Mouse (Mus musculus) neural tube, embryonic 13.5 days (tissue): ENCODE data around the gene Gse1. TPM values are rescaled to one million over a fixed set of nuclear protein-coding genes. Genes with fewer than 3 reads are reported as not detected.
A peak's percentile ranks its signal among the peaks of the same experiment; 100 is the strongest.

Source experiments
- ATAC-seq: fragments of 200-750 bp; cut with Nextera tagmentation; 2 replicates; pipeline ENCODE4 v1.8.0; 2017; ENCODE audit warnings: low read depth, mild to moderate bottlenecking, moderate TSS enrichment, moderate library complexity
- H3K27ac ChIP-seq: fragments of 300-500 bp; sonication (generic); replicated peaks from 2 replicates; pipeline ENCODE4 v1.5.1; 2015; ENCODE audit warnings: moderate library complexity, mild to moderate bottlenecking, inconsistent platforms
- H3K27me3 ChIP-seq: fragments of 300-500 bp; sonication (generic); 2 replicates; pipeline ENCODE4 v1.6.1; 2015; ENCODE audit warnings: mild to moderate bottlenecking, inconsistent platforms
- H3K36me3 ChIP-seq: fragments of 300-500 bp; sonication (generic); 2 replicates; pipeline ENCODE4 v1.6.1; 2015; ENCODE audit warnings: mild to moderate bottlenecking, inconsistent platforms
- H3K4me1 ChIP-seq: fragments of 300-500 bp; sonication (generic); replicated peaks from 2 replicates; pipeline ENCODE4 v1.6.1; 2015; ENCODE audit warnings: inconsistent platforms
- H3K4me2 ChIP-seq: fragments of 300-500 bp; sonication (generic); 2 replicates; pipeline ENCODE4 v1.6.1; 2015; ENCODE audit warnings: inconsistent platforms, mild to moderate bottlenecking, moderate library complexity
- H3K4me3 ChIP-seq: fragments of 300-500 bp; sonication (generic); 2 replicates; pipeline ENCODE4 v1.5.1; 2015; ENCODE audit warnings: mild to moderate bottlenecking, inconsistent platforms
- H3K9ac ChIP-seq: fragments of 300-500 bp; sonication (generic); 2 replicates; pipeline ENCODE4 v1.6.1; 2015; ENCODE audit warnings: moderate library complexity, mild to moderate bottlenecking, inconsistent platforms
- H3K9me3 ChIP-seq: fragments of 300-500 bp; sonication (generic); 2 replicates; pipeline ENCODE4 v1.6.1; 2016; ENCODE audit warnings: inconsistent platforms
- WGBS: fragments of 180-500 bp; shearing (Covaris S2); methylation state at CpG from one replicate; pipeline ENCODE4 v1.1.7; 2015; 5-methylcytosine and 5-hydroxymethylcytosine counted together
- polyA plus RNA-seq: library from polyadenylated mRNA; unstranded; fragments of >200 nt; fragmentation: Nextera tagmentation; extraction: Ambion mirVana; gene quantifications from 2 replicates; pipeline ENCODE4 v1.2.1, GENCODE M21; 2015

Gene Gse1
- polyA plus RNA-seq, 1 experiment from 2014 or later: 17.1 TPM

DNA sequence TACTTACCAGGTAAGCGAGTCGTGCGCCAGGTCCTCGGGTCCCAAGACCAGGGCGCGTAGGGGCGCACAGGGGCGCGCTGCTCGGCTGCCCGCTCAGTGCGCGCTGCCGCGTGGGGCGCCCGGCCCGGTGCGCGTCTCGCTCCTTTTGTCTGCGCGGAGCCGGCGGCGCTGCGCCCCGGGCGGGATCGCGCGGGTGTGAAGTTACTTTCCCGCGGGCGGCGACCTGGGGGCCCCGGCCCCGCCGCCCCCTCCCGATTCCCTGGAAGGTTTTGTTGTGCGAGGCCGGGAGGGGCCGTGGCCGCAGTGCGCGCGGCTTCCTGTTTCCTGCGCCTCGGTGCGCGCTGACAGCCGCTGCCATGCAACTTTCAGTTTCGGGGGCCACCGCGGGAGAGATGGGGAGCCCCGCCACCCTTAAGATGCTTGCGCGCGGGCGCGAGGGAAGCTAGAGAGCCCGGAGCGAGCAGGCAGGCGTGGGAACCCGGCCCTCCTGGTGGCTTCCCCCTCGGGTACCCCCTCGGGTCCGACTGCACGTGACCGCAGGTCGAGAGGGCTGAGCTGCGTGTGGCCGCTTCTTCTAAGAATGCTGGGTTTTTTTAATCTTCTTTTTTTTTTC is 261.0 kb downstream of the Gse1 start:
- Histone ChIP-seq H3K36me3 (no peaks in the 10 kb centered on the region), H3K4me2 (peak overlapping the region; percentile 91), H3K27ac (peak overlapping the region; percentile 99), H3K9me3 (no peaks in the 10 kb centered on the region), H3K27me3 (no peaks in the 10 kb centered on the region), H3K4me1 (peaks cover 79% of the 10 kb centered on the region), H3K4me3 (peak overlapping the region; percentile 96), H3K9ac (peak overlapping the region; percentile 93)
- under 1% methylated on average over 70 of the region's 73 CpGs for WGBS
- ATAC-seq: no peak

DNA sequence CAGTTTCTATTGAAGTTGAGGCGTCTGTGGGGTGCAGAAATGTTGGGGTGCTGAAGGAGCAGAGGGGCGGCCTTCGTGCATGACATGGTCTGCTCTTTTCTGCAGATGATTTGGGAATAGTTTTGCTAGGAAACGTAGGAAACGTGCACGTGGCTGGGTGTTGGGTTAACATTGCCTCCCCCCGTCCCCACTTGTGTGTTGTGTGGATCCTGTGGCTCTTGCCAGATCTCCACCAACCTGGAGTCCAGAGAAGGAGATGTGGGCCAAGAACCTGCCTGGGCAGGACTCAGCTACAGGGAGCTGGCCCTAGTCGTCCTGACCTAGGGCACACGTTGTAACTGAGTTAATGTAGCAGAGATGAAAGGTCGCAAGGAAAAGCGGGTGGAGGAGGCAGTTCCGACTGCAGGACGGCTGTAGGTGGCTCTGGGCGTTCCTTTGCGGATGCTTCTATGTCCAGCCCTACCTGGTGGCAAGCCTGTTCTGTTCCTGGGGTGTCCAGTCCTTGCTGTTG is 261.6 kb downstream of the Gse1 start:
- Histone ChIP-seq H3K27me3 (no peaks in the 10 kb centered on the region), H3K4me1 (peaks cover 79% of the 10 kb centered on the region), H3K9me3 (no peaks in the 10 kb centered on the region), H3K4me3 (peak overlapping the region; percentile 96), H3K4me2 (peak overlapping the region; percentile 91), H3K9ac (peak overlapping the region; percentile 93), H3K27ac (peak overlapping the region; percentile 99), H3K36me3 (no peaks in the 10 kb centered on the region)
- 2% methylated on average over 15 of the region's 15 CpGs for WGBS
- no peak for ATAC-seq

DNA sequence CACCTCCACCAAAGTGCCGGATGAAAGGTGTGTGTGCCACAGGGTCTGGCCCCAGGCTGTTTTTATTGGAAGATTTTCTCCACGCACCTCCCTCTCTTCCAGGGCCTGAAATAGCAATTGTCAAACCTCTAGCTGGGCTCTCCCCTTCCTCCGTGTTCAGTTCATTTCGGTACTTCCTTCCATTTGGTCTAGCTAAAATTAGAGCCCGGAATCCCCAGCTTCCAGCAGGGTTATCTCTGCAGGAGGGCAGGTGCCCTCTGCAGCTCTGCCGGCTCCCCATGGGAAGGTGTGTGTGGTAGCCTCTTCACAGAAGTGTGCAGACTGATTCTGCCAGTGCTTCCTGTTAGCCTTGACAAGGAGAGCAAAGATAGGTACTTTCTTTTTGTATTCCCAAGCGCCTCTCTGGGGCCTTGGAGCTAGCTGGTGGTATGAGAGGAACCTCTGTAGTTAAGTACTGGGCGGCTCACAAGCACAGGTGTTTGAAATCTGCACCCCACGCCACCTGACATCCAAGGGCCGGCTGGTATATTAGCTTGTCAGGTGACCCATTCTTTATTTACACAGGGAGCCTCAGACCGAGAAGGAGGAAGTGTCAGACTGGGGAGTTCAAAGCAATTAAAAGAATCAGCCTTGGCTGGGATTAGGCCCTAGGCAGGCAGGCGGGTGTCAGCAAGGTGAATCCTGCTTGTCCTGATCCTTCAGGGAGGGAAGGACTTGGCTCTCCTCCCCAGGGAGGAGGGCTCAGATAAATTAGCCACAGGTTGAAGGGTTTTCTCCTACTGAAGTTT is 262.3 kb downstream of the Gse1 start:
- Histone ChIP-seq H3K4me2 (peak overlapping the region; percentile 91), H3K4me1 (peaks cover 79% of the 10 kb centered on the region), H3K27me3 (no peaks in the 10 kb centered on the region), H3K9ac (peak overlapping the region; percentile 93), H3K36me3 (no peaks in the 10 kb centered on the region), H3K27ac (peak overlapping the region; percentile 99), H3K4me3 (peak overlapping the region; percentile 96), H3K9me3 (no peaks in the 10 kb centered on the region)
- ATAC-seq: no peak
- WGBS: 13% methylated on average over 12 of the region's 12 CpGs

DNA sequence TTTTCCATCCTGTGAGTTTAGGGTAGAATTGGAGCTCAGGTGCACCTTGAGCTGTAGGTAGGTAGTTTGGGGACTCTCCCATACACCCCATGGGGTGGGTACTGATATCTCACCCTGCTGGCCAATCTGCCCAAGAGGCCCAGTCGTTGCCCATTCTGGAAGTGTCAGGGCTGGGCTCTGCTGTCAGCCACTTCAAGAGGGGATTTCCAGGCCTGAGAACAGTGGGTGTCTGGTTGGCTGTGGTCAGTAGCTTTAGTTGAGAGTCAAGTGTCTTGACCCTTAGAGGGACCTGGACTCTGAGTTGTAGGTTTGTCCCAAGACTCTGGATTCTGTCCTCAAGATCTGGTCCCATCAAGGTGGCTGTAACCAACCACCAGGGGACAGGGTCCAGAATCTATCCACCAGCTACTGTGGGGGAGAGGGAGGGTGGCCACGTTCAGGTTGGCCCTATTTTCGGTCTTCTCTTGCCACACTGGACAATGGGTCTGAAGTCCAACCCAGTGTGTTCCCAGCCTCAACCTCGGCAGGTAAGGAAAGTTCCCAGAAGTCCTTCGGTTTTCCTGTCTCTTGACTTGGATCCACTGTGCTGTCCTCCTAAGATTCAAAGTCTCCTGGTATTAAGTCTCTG is 263.0 kb downstream of the Gse1 start:
- Histone ChIP-seq H3K27ac (peak overlapping the region; percentile 79), H3K4me3 (peak overlapping the region; percentile 96), H3K4me2 (peak overlapping the region; percentile 91), H3K9ac (peak overlapping the region; percentile 93), H3K9me3 (no peaks in the 10 kb centered on the region), H3K27me3 (no peaks in the 10 kb centered on the region), H3K36me3 (no peaks in the 10 kb centered on the region), H3K4me1 (peaks cover 79% of the 10 kb centered on the region)
- no peak for ATAC-seq
- 58% methylated on average over 5 of the region's 5 CpGs for WGBS

DNA sequence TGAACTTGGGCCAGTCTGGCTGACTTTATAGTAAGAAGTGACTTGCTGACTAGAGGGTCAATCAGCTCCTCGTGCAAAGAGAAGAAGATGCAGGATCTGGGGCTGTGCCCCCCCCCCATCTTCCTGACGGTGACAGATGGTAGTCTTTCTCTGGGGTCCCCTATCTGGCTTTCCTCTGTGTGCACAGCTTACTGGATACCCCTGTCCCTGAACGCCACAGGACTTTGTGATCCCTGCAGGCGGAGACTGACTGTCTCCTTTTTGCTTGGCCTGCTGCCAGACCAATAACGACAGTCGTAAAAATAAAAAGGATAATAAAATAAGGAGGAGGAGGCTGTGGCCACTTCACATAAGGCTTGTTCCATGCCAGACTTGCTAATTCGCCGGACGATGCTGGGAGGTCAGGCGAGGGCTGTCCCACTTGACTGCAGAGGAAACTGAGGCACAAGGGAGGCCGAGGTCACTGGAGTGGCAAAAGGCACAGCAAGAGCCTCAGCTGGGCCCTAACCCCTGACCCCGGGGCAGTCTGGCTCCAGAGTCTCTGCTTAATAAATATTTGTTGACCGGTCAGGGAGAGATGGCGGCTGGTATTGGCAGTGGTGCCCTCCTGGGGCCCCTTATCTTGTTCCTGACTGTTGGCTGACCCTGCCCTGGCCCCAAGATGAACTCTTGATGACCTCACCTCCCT is 264.1 kb downstream of the Gse1 start:
- H3K4me3 ChIP-seq: peak overlapping the region; percentile 96
- H3K4me1 ChIP-seq: peaks cover 79% of the 10 kb centered on the region
- ATAC-seq: no peak
- peak overlapping the region; percentile 93 for H3K9ac ChIP-seq
- no peaks in the 10 kb centered on the region for H3K36me3 ChIP-seq
- H3K9me3 ChIP-seq: no peaks in the 10 kb centered on the region
- H3K4me2 ChIP-seq: peak overlapping the region; percentile 91
- H3K27me3 ChIP-seq: no peaks in the 10 kb centered on the region
- 5% methylated on average over 14 of the region's 14 CpGs for WGBS
- H3K27ac ChIP-seq: peak overlapping the region; percentile 79

DNA sequence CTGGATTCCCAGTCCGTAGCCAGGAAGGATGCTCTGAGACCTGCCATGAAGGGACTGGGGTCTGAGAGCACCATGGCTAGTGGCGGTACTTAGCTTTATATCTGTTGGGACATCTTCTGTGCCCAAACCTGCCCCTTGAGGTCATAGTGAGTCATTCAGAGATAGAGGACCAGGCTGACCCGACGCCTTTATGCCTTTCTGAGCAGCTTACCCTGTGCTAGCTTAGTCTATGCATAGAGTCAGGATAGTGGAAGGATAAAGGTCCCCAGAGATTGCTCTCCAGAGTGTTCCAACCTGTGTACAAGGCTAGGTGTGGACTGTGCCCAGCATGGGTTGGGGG is 264.6 kb downstream of the Gse1 start:
- Histone ChIP-seq H3K4me3 (peak overlapping the region; percentile 96), H3K9me3 (no peaks in the 10 kb centered on the region), H3K9ac (peak overlapping the region; percentile 93), H3K27me3 (no peaks in the 10 kb centered on the region), H3K27ac (peak overlapping the region; percentile 79), H3K36me3 (no peaks in the 10 kb centered on the region), H3K4me2 (peak overlapping the region; percentile 91), H3K4me1 (peaks cover 83% of the 10 kb centered on the region)
- ATAC-seq: no peak
- WGBS: 33% methylated on average over 4 of the region's 4 CpGs

DNA sequence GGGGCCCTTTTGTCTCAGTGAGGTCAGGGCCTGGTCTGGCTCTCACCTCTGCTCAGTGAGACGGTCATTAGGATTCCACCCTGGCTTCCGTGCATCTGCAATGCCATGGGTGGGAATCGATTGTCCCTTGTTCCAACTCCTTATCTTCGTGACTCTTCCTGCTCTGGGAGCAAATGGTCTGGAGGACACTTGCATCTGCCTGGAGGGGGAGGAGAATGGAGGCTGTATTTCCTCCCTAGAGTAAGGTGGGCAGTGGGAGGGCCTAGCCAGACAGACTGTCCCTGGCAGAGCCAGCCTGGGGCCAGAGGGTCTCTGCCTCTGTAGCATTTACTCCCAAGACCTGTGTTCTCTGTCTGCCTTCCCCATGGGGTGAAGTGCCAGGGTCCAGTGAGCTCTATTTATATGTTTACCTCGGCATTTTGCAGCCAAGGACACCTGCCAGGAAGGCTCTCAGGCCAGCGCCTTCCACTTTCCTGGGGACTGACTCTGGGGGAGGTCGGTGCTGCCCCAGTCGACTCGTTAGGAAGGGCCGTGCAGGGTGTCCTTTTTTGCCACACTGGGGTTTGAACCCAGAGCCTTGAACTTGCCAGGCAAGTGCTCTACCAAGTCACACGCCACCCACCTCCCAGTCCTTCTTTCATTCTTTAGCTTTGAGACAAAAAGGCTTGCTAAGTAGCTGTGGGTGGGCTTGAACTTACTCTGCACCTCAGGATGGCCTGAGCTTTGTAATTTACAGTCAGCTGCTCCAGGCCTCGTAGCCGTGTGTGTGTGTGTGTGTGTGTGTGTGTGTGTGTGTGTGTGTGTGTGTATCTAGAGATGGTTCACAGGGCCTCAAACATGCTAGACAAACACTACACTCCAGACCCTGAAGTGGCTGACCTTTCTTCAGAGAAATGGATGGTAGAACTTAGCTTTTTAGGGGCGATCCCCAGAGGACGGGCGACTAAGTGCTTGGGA is 265.5 kb downstream of the Gse1 start:
- WGBS: 40% methylated on average over 16 of the region's 16 CpGs

DNA sequence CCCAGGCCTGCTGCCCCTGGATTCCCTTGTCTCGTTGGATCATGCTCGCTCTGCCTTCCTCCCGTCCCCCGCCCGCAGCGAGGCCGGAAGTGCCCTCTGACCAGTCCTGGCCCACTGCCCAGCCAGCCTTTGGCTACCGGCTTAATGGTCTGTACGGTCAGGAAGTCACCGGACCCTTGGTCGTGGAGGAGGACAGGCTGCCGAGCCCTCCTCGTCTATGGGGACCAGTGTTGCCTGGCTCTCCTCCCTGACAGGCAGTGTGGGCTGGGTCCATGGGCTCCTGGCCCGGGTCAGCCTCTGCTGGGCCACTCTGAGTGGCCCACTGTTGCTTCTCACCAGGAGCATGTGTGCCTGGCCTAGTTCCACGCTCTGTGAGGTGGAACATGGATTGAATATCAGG is 266.6 kb downstream of the Gse1 start:
- H3K27me3 ChIP-seq: no peaks in the 10 kb centered on the region
- H3K9ac ChIP-seq: peak overlapping the region; percentile 93
- peaks cover 98% of the 10 kb centered on the region for H3K4me1 ChIP-seq
- H3K36me3 ChIP-seq: no peaks in the 10 kb centered on the region
- 14% methylated on average over 15 of the region's 15 CpGs for WGBS
- ATAC-seq: peak; percentile 32; the same call in 1 of the 2 replicates
- no peaks in the 10 kb centered on the region for H3K9me3 ChIP-seq
- H3K27ac ChIP-seq: peak overlapping the region; percentile 79
- H3K4me2 ChIP-seq: peak overlapping the region; percentile 91
- peak overlapping the region; percentile 96 for H3K4me3 ChIP-seq

More for the DNA sequence above, 265.5 kb downstream of the Gse1 start:
- peak overlapping the region; percentile 91 for H3K4me2 ChIP-seq
- no peaks in the 10 kb centered on the region for H3K36me3 ChIP-seq
- peak overlapping the region; percentile 79 for H3K27ac ChIP-seq
- peak overlapping the region; percentile 93 for H3K9ac ChIP-seq
- ATAC-seq: no peak
- peaks cover 93% of the 10 kb centered on the region for H3K4me1 ChIP-seq
- peak overlapping the region; percentile 96 for H3K4me3 ChIP-seq
- no peaks in the 10 kb centered on the region for H3K27me3 ChIP-seq
- H3K9me3 ChIP-seq: no peaks in the 10 kb centered on the region

DNA sequence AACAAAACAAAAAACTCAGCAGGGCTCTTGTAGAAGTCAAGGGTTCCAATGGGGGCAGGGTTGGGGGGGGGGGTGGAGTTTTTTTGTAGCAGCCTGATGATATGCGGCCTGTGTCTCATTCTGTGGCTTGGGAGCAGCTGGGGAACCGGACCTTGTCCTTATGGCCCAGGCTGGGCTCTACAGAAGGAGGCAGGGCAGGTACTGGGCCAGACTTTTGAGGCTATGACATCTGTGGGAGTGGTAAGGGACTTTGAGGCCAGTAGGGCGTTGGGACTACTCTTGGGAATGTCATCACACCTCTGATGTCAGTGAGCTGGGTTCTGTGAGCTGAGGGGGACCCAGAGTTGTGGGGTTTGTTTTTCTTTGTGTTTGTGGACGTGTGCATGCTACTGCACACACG is 267.2 kb downstream of the Gse1 start:
- no peaks in the 10 kb centered on the region for H3K27me3 ChIP-seq
- 0 out of 2 replicates have a peak overlapping the region, but pooled peaks have one; percentile 96 for H3K4me3 ChIP-seq
- H3K4me1 ChIP-seq: peaks cover 98% of the 10 kb centered on the region
- 0 out of 2 replicates have a peak overlapping the region, but pooled peaks have one; percentile 93 for H3K9ac ChIP-seq
- no peak for ATAC-seq
- no peaks in the 10 kb centered on the region for H3K36me3 ChIP-seq
- peak overlapping the region; percentile 91 for H3K4me2 ChIP-seq
- WGBS: 49% methylated on average over 5 of the region's 5 CpGs
- no peaks in the 10 kb centered on the region for H3K9me3 ChIP-seq
- 0 out of 2 replicates have a peak overlapping the region, but pooled peaks have one; percentile 23 for H3K27ac ChIP-seq

DNA sequence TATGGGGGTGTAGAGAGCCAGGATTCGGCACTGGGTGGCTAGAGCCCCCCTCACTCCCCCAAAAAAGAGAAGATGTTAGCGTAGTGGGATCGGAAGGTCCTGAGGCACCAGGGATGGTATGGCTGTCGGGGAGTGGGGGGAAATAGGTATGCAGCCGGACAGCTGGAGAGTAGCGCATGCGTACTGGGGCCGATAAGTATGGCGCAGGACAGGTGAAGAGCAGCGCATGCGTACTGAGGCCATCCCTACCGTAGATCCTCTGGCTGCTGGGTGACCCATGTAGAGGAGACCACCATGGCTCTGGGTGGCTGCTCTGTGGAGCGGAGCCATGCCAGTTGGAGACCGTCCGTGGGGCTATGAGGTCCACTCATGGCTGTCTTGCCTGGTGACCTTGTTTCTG is 268.2 kb downstream of the Gse1 start:
- 96% methylated on average over 15 of the region's 15 CpGs for WGBS
- Histone ChIP-seq H3K27me3 (no peaks in the 10 kb centered on the region), H3K36me3 (no peaks in the 10 kb centered on the region), H3K4me1 (peaks cover 98% of the 10 kb centered on the region), H3K27ac (0 out of 2 replicates have a peak overlapping the region, but pooled peaks have one; percentile 9), H3K9ac (no peak overlapping the region), H3K4me2 (no peak overlapping the region), H3K4me3 (no peak overlapping the region), H3K9me3 (no peaks in the 10 kb centered on the region)
- ATAC-seq: no peak

DNA sequence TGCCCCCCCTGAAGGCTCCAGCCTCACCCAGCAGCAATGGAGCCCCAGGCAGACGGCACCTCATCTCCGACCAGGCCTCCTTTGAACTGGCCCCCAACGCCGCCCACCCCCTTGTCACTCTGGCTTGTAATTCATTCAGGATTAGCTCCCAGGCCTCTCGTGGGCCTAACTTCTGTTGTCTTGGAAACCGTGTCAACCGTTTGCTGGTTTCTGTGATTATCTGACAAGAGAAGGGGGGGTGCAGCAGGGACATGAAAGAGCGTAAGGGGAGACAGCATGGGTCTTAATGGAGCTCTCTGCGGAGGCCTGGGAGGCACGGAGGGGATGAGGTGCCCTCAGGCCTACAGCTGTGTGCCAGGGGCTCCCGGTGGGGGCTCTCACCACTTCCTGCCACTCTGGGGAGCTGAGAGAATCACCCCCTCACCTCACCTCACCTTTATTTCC is 269.3 kb downstream of the Gse1 start:
- no peaks in the 10 kb centered on the region for H3K9me3 ChIP-seq
- peak overlapping the region; percentile 70 for H3K27ac ChIP-seq
- H3K4me3 ChIP-seq: no peak overlapping the region
- H3K9ac ChIP-seq: peak overlapping the region; percentile 52
- H3K4me2 ChIP-seq: peak overlapping the region; percentile 44
- 11% methylated on average over 11 of the region's 11 CpGs for WGBS
- no peaks in the 10 kb centered on the region for H3K36me3 ChIP-seq
- H3K27me3 ChIP-seq: no peaks in the 10 kb centered on the region
- ATAC-seq: no peak
- peaks cover 98% of the 10 kb centered on the region for H3K4me1 ChIP-seq
